Mouse (Mus musculus) forebrain, embryonic 16.5 days (tissue): ENCODE data around the gene Hpcal1. TPM values are rescaled to one million over a fixed set of nuclear protein-coding genes. Genes with fewer than 3 reads are reported as not detected.

Source experiments
- ATAC-seq: fragments of 200-750 bp; cut with Nextera tagmentation; 2 replicates; pipeline ENCODE4 v1.8.0; 2017; ENCODE audit warnings: mild to moderate bottlenecking, moderate library complexity
- H3K27ac ChIP-seq: fragments of 300-500 bp; sonication (generic); 2 replicates; pipeline ENCODE4 v1.5.1; 2014; ENCODE audit warnings: low read length, control low read depth
- H3K27me3 ChIP-seq: fragments of 300-500 bp; sonication (generic); replicated peaks from 2 replicates; pipeline ENCODE4 v1.6.1; 2014; ENCODE audit warnings: low read length; ENCODE audit not compliant: control insufficient read depth, insufficient read depth
- H3K36me3 ChIP-seq: fragments of 300-500 bp; sonication (generic); 2 replicates; pipeline ENCODE4 v1.6.1; 2014; ENCODE audit not compliant: control insufficient read depth, insufficient read depth
- H3K4me1 ChIP-seq: fragments of 300-500 bp; sonication (generic); replicated peaks from 2 replicates; pipeline ENCODE4 v1.6.1; 2014; ENCODE audit warnings: low read length; ENCODE audit not compliant: control insufficient read depth, insufficient read depth
- H3K4me2 ChIP-seq: fragments of 300-500 bp; sonication (generic); 2 replicates; pipeline ENCODE4 v1.6.1; 2014; ENCODE audit warnings: mild to moderate bottlenecking, low read length, control low read depth
- H3K4me3 ChIP-seq: fragments of 300-500 bp; sonication (generic); replicated peaks from 2 replicates; pipeline ENCODE4 v1.5.1; 2014; ENCODE audit warnings: mild to moderate bottlenecking, low read length, control low read depth
- H3K9ac ChIP-seq: fragments of 300-500 bp; sonication (generic); replicated peaks from 2 replicates; pipeline ENCODE4 v1.6.1; 2014; ENCODE audit warnings: low read depth, low read length, control low read depth
- H3K9me3 ChIP-seq: fragments of 300-500 bp; sonication (generic); 2 replicates; pipeline ENCODE4 v1.6.1; 2016; ENCODE audit warnings: low read length; ENCODE audit not compliant: control insufficient read depth
- WGBS: fragments of 180-500 bp; shearing (Covaris S2); extraction: QIAGEN DNeasy Blood & Tissue Kit; methylation state at CpG from one replicate; pipeline ENCODE4 v1.1.7; 2014; 5-methylcytosine and 5-hydroxymethylcytosine counted together
- polyA plus RNA-seq: library from polyadenylated mRNA; unstranded; fragments of >200 nt; fragmentation: Nextera tagmentation; extraction: Ambion mirVana; gene quantifications from 2 replicates; pipeline ENCODE4 v1.2.1, GENCODE M21; 2015

Hpcal1 gene
- polyA plus RNA-seq, 1 experiment from 2014 or later: 47.1 TPM

DNA sequence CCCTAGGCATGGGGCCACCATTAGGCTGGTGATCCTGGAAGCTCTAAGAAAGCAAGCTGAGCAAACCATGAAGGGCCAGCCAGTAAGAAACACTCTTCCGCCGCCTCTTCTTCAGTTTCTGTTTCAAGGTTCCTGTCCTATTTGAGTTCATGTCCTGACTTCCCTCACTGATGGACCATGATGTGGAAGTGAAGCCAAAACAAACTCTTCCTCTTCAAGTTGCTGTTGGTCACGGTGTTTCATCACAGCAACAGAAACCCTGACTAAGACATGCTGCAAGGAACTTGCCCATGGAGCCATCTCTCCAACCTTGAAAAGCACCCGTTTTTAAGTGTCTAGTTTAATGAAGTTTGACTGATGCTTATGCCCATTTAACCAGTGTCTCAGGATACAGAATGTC is 11.1 kb upstream of the Hpcal1 start:
- Histone ChIP-seq H3K9ac (no peak overlapping the region), H3K27me3 (no peaks in the 10 kb centered on the region), H3K9me3 (no peaks in the 10 kb centered on the region), H3K27ac (no peak overlapping the region), H3K4me3 (no peak overlapping the region), H3K4me2 (no peak overlapping the region), H3K4me1 (no peaks in the 10 kb centered on the region), H3K36me3 (no peaks in the 10 kb centered on the region)
- ATAC-seq: no peak
- 93% methylated on average over 4 of the region's 4 CpGs for WGBS

DNA sequence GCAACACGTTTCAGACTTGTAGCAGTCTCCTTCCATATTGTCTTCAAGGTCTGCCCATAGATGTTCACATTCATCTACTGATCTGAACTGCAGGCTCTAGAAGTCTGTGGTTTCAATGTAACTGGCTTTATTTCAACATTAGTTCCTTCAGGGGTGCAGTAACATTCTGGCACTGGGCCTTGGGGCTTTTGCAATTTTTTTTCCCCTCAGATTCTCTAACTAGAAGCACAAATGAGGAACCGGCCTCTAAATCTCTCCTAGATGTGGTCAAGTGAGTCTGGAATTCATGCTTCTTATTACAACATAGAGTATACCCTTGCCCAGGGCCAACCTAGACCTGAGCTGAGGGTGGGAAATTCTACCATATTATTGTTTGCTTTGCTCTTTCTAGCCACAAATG is 8.5 kb upstream of the Hpcal1 start:
- Histone ChIP-seq H3K9ac (no peak overlapping the region), H3K4me3 (no peak overlapping the region), H3K27me3 (no peaks in the 10 kb centered on the region), H3K4me1 (no peaks in the 10 kb centered on the region), H3K36me3 (no peaks in the 10 kb centered on the region), H3K9me3 (no peaks in the 10 kb centered on the region), H3K27ac (no peak overlapping the region), H3K4me2 (no peak overlapping the region)
- 91% methylated on average over 2 of the region's 2 CpGs for WGBS
- ATAC-seq: no peak

DNA sequence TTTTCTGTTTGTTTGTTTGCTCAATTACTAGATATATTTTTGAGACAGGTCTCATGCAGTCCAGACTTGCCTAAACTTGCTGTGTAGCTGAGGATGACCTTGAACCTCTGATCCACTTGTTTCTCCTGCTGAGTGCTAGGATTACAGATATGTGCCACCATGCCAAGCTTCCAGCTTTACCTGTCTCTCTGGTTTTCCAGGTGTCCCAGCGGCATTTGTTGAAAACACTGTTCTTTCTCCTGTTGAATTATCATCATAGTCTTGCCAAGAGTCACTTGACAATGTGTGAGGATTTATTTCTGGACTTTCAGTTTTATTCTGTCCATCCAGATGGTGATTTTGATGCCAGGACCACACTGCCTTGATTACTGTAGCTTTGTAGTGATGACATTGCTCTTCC is 6.3 kb upstream of the Hpcal1 start:
- 95% methylated on average over 1 of the region's 1 CpGs for WGBS
- ATAC-seq: no peak
- no peak overlapping the region for H3K27ac ChIP-seq
- no peak overlapping the region for H3K9ac ChIP-seq
- H3K36me3 ChIP-seq: no peaks in the 10 kb centered on the region
- H3K4me3 ChIP-seq: no peak overlapping the region
- H3K4me2 ChIP-seq: no peak overlapping the region
- H3K27me3 ChIP-seq: no peaks in the 10 kb centered on the region
- H3K4me1 ChIP-seq: no peaks in the 10 kb centered on the region
- H3K9me3 ChIP-seq: no peaks in the 10 kb centered on the region

DNA sequence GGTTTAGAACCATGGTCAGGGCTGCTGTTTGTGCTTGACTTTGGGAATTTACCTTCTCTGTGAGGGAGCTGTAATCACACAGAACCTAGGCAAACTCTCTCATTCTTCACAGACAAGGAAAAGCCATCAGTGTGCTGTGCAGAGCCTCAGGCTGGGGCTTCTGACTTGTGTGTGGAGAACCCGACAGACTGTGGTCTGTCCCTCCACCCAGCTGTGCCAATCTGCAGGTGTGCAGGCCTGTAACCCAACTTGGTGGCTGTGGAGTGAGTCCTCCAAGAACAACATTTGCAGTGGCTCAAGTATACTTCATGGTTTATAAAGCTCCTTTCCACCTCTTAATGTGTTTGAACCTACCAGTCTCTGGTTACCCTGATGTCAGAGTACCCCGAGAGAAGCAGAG is 4.5 kb upstream of the Hpcal1 start:
- 93% methylated on average over 2 of the region's 2 CpGs for WGBS
- H3K4me3 ChIP-seq: no peak overlapping the region

DNA sequence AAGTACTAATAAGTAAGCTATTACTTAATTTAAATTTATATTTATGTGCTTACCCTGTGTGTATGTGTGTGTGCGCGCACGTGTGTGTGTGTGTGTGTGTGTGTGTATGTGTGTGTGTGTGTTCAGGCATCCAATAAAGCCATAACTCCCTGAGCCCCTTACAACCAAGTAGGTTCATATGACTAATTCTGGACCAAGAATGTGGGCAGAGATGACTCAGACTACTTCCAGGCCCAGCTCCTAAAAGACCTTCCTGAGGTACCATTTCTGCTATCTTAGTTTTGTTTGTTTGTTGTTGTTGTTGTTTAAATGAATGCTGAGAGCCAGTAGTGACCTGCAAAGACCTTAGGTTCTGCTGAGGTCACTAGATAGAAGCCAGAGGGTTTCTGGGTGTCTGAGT is 1.7 kb upstream of the Hpcal1 start:
- Histone ChIP-seq H3K27ac (no peak overlapping the region), H3K4me1 (peaks cover 18% of the 10 kb centered on the region), H3K36me3 (no peaks in the 10 kb centered on the region), H3K4me2 (no peak overlapping the region), H3K27me3 (no peaks in the 10 kb centered on the region), H3K9ac (no peak overlapping the region), H3K9me3 (no peaks in the 10 kb centered on the region), H3K4me3 (no peak overlapping the region)
- WGBS: 98% methylated on average over 3 of the region's 3 CpGs
- ATAC-seq: no peak

More for the DNA sequence above, 4.5 kb upstream of the Hpcal1 start:
- Histone ChIP-seq H3K4me2 (no peak overlapping the region), H3K9ac (no peak overlapping the region), H3K27me3 (no peaks in the 10 kb centered on the region), H3K27ac (no peak overlapping the region), H3K36me3 (no peaks in the 10 kb centered on the region), H3K4me1 (0 out of 2 replicates have a peak, but pooled peaks cover 3% of the 10 kb centered on the region), H3K9me3 (no peaks in the 10 kb centered on the region)
- ATAC-seq: no peak

DNA sequence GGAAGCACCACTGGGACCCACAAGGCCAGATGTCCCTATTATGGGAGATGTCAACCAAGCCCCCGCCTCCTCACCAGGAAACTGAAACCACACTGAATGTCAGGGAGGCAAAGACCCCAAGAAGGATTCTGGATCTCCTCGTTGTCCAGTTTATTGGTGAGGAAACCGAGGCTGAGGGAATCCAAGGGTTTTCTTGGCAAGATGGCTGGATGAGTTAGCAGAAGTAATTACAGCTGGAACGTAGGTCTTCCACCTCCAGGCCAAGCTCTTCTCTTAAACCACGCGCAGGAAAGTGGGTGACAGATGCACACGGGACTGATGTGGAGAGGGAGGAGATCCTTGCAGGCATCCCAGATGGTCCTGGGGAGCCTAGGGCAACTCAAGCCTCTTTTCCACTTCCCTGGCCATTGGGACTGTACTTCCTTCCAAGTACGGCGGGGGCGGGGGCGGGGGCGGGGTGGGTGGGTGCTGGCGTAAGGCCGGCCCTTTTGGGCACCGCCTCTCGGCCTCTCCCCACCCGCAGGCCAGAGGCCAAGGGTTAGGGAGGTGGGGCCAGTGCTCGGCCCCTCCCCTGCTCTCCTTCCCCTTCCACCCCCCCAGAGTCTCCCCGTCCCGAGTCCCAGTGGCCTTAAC is 609 bp upstream of the Hpcal1 start:
- H3K9ac ChIP-seq: peak overlapping the region; percentile 64; the same call in 1 of the 2 replicates
- H3K27me3 ChIP-seq: no peaks in the 10 kb centered on the region
- H3K9me3 ChIP-seq: no peaks in the 10 kb centered on the region
- no peak overlapping the region for H3K27ac ChIP-seq
- H3K4me1 ChIP-seq: peaks cover 18% of the 10 kb centered on the region
- no peaks in the 10 kb centered on the region for H3K36me3 ChIP-seq
- H3K4me3 ChIP-seq: peak overlapping the region; percentile 75
- H3K4me2 ChIP-seq: peak overlapping the region; percentile 92
- ATAC-seq: peak; percentile 26; the same call in 1 of the 2 replicates
- 22% methylated on average over 10 of the region's 20 CpGs for WGBS

DNA sequence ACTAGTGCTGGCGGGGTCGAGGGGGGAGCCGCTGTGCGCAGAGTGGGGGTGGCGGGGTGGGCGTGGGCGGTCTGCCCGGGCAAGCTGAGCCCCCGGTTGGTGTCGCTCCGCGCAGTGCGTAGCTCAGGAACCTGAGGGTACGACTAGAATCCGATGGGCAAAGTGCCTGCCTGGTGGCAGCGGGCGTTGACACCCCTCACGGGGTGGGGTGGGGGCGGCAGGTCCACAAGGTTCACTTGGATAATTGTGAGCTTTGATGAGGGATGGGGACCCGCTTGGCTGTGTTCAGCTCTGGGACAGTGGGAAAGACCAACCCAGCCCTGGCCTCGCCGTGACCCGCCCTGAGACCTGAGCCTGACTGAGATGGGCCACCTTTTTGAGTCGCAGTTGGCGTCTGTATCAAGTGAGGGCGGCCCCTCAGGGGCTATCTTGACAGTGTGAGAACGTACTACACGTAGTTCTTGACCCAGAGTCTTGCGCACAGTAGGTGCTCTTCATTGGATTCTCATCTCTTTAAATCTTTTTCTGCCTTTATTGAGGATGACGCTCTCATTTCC is 742 bp downstream of the Hpcal1 start:
- peak; percentile 52 for ATAC-seq
- Histone ChIP-seq H3K4me2 (peak overlapping the region; percentile 92), H3K36me3 (no peaks in the 10 kb centered on the region), H3K9ac (peak overlapping the region; percentile 64), H3K9me3 (no peaks in the 10 kb centered on the region), H3K27me3 (no peaks in the 10 kb centered on the region), H3K4me1 (peaks cover 18% of the 10 kb centered on the region), H3K4me3 (peak overlapping the region; percentile 75), H3K27ac (no peak overlapping the region)
- 0% methylated on average over 30 of the region's 30 CpGs for WGBS

DNA sequence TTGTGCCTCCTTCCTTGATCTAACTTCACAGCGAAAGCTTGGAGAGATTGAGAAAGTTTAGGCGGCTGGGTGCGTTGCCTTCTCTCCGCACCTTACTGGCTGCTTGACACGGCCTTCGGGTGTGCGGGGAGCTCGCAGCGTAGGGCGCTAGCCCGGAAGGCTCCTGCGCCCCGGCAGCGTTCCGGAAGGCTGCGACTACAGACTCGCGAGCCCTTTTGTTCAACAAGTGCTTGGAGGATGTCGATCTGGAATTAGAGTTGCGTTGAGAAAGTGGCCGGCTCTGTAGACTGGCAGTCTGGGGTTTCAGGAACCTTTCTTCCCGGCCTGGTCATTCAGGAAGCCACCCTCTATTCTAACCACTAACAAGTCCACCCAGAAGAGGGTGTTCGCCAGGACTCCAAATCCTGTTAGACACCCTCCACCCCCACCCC is 1.2 kb downstream of the Hpcal1 start:
- ATAC-seq: no peak
- Histone ChIP-seq H3K4me2 (peak overlapping the region; percentile 92), H3K4me3 (peak overlapping the region; percentile 75), H3K9me3 (no peaks in the 10 kb centered on the region), H3K9ac (peak overlapping the region; percentile 64), H3K36me3 (no peaks in the 10 kb centered on the region), H3K27me3 (no peaks in the 10 kb centered on the region), H3K27ac (no peak overlapping the region), H3K4me1 (peaks cover 18% of the 10 kb centered on the region)
- WGBS: under 1% methylated on average over 23 of the region's 23 CpGs

DNA sequence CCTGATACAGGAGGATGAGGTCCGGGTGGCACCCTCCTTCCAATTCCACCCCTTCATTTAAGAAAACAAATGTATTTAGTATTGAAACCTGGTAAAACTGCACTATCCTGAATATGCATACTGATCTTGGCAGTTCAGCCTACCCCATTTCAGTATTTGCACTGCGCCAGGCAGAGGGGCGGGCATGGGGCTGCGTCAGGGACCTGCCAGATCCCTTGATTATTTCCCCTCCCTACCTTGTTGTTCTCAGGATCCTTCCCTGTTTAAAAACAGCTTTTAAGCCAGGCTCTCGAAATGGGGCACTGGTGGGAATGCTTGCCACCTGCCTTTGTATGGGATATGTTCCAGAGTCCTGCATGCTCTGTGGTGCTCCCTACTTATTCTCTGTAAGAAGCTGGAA is 1.7 kb downstream of the Hpcal1 start:
- Histone ChIP-seq H3K36me3 (no peaks in the 10 kb centered on the region), H3K4me3 (peak overlapping the region; percentile 75), H3K4me2 (peak overlapping the region; percentile 92), H3K27me3 (no peaks in the 10 kb centered on the region), H3K4me1 (peaks cover 18% of the 10 kb centered on the region), H3K27ac (no peak overlapping the region), H3K9ac (no peak overlapping the region; the same call in 1 of the 2 replicates), H3K9me3 (no peaks in the 10 kb centered on the region)
- WGBS: 22% methylated on average over 5 of the region's 5 CpGs
- no peak for ATAC-seq
